Mouse (Mus musculus): Measurements from ENCODE around the gene Nthl1.

Gene Nthl1

GRCm38 (mm10) chr17:24632167-24632812 is at the start of gene Nthl1, which contains the start of gene Tsc2:
Gene Nthl1 (plus strand): TSS chr17:24632680.
Gene Tsc2 (minus strand): TSS chr17:24632630.
- peak; percentile 89 for DNase-seq

GRCm38 (mm10) chr17:24583599-24584460 is 48.6 kb upstream of the Nthl1 start:
- DNase-seq, result no peak

DNA sequence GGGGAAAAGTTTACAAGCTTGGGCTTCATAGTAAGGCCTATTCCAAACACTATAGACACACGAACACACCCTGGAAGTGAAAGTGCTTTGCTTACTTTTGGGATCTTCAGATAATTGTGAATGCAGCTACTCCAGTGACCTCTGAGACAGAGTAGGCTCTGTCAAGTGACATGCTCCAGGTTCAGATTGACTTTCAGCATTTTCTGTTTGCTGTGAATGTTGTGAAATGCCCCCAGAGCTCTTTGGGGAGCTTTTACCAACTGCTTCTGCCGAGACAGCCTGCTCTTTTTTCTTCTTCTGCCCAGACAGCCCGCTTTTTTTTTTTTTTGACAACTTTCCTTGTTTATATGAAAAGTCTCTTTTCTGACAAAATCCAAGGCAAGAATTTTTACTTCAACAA is 48.0 kb upstream of the Nthl1 start:
- no peak for DNase-seq

DNA sequence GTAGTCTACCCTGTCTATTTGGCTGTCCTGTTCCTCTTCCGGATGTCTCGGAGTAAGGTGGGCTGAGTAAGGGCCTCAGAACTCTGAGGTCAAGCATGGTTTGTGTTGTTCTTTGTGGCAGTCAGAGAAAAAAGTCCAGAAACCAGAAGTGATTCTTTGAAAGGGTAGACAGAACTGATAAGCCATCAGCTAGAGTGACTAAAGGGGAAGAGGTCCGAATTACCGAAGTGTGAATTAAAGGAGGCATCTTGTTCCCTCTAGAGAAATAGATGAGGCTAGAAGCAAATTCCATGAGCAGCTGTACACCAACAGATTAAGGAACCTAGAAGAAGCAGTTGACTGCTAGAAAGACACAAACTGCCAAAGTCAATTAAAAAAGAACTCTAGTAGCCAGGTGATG is 45.9 kb upstream of the Nthl1 start:
- DNase-seq, result no peak

- DNase-seq, result no peak
Measured at GRCm38 (mm10) chr17:24590943-24591342, 41.5 kb upstream of the Nthl1 start.

DNA sequence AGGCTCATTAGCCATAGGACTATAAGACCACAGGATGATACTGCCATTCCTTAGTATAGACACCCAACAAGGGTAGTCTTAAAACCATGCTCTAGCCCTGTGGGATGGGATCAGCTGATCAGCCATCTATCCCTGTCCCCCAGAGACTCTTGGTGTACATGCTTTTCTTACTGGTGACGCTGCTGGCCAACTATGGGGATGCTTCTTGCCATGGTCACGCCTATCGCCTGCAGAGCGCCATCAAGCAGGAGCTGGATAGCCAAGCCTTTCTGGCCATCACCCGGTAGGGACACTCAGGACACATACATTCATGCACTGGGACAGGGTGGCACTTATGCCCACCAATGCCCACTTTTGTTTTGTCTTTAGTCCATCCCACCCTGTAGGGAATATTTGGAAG is 40.8 kb upstream of the Nthl1 start:
- no peak for DNase-seq

DNA sequence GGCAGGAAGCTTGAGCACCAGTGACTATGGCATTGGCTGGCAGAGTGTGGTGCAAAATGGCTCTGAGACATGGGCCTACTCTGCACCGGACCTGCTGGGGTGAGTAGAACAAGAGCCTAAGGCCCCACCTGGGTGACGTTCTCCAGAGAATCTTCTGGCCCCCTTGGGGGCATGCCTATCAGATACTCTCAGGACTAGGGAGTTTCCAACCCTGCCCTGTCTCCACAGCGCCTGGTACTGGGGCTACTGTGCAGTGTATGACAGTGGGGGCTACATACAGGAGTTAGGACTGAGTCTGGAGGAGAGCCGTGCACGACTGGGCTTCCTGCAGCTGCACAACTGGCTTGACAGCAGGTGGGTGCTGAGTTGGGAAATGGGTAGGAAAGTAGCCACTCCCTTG is 39.2 kb upstream of the Nthl1 start:
- DNase-seq, result no peak

DNA sequence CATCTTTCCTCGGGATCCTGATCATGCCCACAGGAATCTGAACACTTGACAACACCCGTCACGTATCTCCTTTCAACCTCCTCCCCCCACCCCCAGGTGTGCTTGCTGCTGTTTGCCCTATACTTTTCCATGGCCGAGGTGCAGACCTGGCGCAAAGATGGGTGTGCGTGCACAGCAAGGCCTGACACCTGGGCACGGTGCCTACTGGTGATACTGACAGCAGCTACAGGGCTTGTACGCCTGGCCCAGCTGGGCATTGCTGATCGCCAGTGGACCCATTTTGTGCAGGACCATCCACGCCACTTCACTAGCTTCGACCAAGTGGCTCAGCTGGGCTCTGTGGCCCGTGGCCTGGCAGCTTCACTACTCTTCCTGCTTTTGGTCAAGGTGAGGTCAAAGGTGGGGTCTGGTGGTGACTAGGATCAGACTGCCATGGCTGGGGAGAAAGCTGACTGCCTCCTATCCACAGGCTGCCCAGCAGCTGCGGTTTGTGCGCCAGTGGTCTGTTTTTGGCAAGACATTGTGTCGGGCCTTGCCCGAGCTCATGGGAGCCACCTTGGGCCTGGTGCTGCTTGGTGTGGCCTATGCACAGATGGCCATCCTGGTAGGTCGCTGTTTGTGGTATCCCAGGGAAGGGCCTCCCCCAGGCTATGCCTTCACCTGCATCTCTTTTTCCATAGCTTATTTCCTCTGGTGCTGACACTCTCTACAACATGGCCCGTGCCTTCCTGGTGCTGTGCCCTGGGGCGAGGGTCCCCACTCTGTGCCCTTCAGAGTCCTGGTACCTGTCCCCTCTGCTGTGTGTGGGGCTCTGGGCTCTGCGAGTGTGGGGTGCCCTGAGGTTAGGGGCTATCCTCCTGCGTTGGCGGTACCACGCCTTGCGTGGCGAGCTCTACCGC is 38.2 kb upstream of the Nthl1 start:
- DNase-seq, result no peak

- no peak for DNase-seq
Measured at GRCm38 (mm10) chr17:24595126-24596072, 37.1 kb upstream of the Nthl1 start.

GRCm38 (mm10) chr17:24596073-24596466 is 36.4 kb upstream of the Nthl1 start:
- no peak for DNase-seq

GRCm38 (mm10) chr17:24596471-24597183 is 35.9 kb upstream of the Nthl1 start:
- DNase-seq, result no peak

- DNase-seq, result no peak
Measured at GRCm38 (mm10) chr17:24597989-24598388, 34.5 kb upstream of the Nthl1 start.

- no peak for DNase-seq
Measured at GRCm38 (mm10) chr17:24600502-24600901, 32.0 kb upstream of the Nthl1 start.

- no peak for DNase-seq
Measured at GRCm38 (mm10) chr17:24603961-24604360, 28.5 kb upstream of the Nthl1 start.

GRCm38 (mm10) chr17:24604557-24604956 is 27.9 kb upstream of the Nthl1 start:
- DNase-seq, result no peak

DNA sequence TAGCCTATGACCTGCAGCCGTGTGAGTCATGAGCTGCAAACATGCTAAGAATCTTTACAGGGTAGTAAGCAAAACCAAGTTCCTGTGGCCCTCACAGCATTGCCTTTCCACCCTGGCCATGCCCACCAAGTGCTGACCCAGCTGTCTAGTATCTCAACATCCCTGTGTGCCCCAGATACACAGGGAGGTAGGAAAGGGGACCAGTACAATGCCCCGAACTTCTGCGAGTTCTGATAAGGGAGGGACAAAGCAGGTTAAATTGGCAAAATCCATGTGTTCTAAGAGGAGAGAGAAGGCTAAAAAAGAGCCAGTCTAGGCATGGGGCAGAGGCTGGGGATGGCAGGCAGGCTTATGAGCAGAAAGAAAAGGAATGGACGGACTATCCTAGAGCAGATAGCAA is 24.1 kb upstream of the Nthl1 start:
- no peak for DNase-seq

GRCm38 (mm10) chr17:24608874-24609273 is 23.6 kb upstream of the Nthl1 start:
- no peak for DNase-seq

GRCm38 (mm10) chr17:24610711-24611110 is 21.8 kb upstream of the Nthl1 start:
- no peak for DNase-seq

DNA sequence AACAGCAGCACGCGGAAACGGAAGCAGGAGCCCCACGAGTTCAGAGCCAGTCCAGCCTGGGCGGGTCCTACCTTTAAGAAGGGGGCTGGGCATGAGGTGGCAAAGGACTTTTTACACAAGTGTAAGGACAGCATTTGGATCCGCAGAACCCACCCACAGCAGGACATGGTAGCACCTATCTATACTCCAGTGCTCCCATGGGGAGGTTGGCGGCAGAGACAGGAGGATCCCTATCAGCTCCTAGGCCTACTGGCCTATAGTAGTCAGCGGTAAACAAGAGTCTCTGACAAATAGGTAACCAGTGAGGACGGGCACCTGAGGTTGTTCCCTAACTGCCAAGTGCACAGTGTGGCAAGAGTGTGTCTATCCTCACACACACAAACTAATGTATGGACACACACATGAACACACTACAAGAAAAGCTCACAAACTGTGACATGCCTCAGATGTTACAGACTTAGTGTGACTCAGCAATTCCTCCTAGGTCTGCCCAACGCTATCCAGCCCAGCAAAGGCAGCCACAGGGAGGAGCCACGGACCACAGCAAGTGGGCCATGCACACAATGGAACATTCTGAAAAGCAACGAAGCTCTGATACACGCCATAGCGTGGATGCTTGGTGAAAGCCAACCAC is 14.8 kb upstream of the Nthl1 start:
- DNase-seq, result no peak

GRCm38 (mm10) chr17:24625472-24625871 is 7.0 kb upstream of the Nthl1 start:
- no peak for DNase-seq

- peak; percentile 77 for DNase-seq
Measured at GRCm38 (mm10) chr17:24628646-24629045, 3.8 kb upstream of the Nthl1 start.

All from thymus, postnatal 25 days (tissue).